Mouse (Mus musculus) kidney, adult 2 months (tissue): Measurements from ENCODE around the gene Gpr152. TPM values are rescaled to one million over a fixed set of nuclear protein-coding genes. Genes with fewer than 3 reads are reported as not detected.

Source experiments
- DNase-seq: peaks from one replicate; pipeline ENCODE4 v3.0.0; 2021
- H3K27ac ChIP-seq: fragments of 200-500 bp; 2 replicates; pipeline ENCODE4 v1.5.1; 2012; ENCODE audit warnings: low read depth, low read length, control low read depth, inconsistent platforms; ENCODE audit not compliant: insufficient read depth
- H3K27me3 ChIP-seq: fragments of 200-500 bp; replicated peaks from 2 replicates; pipeline ENCODE4 v1.6.1; 2012; ENCODE audit warnings: mild to moderate bottlenecking, moderate library complexity, low read length, inconsistent platforms; ENCODE audit not compliant: control insufficient read depth, insufficient read depth
- H3K36me3 ChIP-seq: fragments of 200-500 bp; 2 replicates; pipeline ENCODE4 v1.6.1; 2012; ENCODE audit warnings: mild to moderate bottlenecking, moderate library complexity, low read length, inconsistent platforms; ENCODE audit not compliant: control insufficient read depth, insufficient read depth
- H3K4me1 ChIP-seq: fragments of 200-500 bp; 2 replicates; pipeline ENCODE4 v1.6.1; 2011; ENCODE audit warnings: low read length; ENCODE audit not compliant: control insufficient read depth, insufficient read depth
- H3K4me3 ChIP-seq: fragments of 200-500 bp; 2 replicates; pipeline ENCODE4 v1.5.1; 2011; ENCODE audit warnings: mild to moderate bottlenecking, low read depth, low read length, control low read depth; ENCODE audit not compliant: insufficient read depth
- CTCF ChIP-seq: fragments of 200-500 bp; conservative IDR thresholded peaks from 2 replicates; pipeline ENCODE4 v1.5.1; 2011; ENCODE audit warnings: low read depth, mild to moderate bottlenecking, control low read depth, low read length, moderate library complexity, mixed read lengths; ENCODE audit not compliant: insufficient read depth, insufficient read length
- POLR2A ChIP-seq: fragments of 200-500 bp; IDR thresholded peaks from one replicate; pipeline ENCODE4 v1.6.1; 2011; ENCODE audit warnings: low read depth, low read length, control low read depth
- WGBS: fragments of 180-500 bp; shearing (Covaris S2); methylation state at CpG from one replicate; pipeline ENCODE4 v1.1.7; 2018; 5-methylcytosine and 5-hydroxymethylcytosine counted together
- polyA plus RNA-seq: library from polyadenylated mRNA; depleted of rRNA; stranded (reverse); fragments of >200 nt; gene quantifications from 2 replicates; pipeline ENCODE4 v1.2.3, GENCODE M21; 2012

Gene Gpr152
- polyA plus RNA-seq, 1 experiment, result 0.05 TPM

DNA sequence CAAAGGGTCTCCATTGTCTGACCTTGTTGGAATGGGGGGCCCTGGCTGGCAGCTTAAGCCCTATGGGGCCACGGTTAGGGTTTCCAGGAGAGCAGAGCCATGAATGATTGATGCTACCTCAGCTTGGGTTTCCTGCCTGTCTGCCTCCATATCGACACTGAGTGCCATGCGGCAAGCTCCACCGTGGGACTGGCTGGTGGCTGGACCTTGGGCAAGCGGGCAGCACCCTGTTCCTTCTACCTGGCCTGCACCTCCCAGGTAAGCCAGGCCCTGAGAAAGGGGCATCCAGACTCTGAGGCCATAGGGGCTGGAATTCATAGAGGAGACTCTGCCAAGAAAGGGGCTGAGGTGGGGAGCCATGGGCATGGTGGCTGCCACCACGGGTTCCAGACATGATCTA lies 560 bp downstream of the Gpr152 start:
- H3K4me1 ChIP-seq, result no peaks in the 10 kb centered on the region
- TF ChIP-seq CTCF (no peak), POLR2A (no peak)
- WGBS, result 60% methylated on average over 6 of the region's 6 CpGs
- DNase-seq, result no peak
- H3K27me3 ChIP-seq, result no peaks in the 10 kb centered on the region
- no peak overlapping the region for H3K4me3 ChIP-seq
- H3K36me3 ChIP-seq, result no peaks in the 10 kb centered on the region
- H3K27ac ChIP-seq, result no peak overlapping the region

DNA sequence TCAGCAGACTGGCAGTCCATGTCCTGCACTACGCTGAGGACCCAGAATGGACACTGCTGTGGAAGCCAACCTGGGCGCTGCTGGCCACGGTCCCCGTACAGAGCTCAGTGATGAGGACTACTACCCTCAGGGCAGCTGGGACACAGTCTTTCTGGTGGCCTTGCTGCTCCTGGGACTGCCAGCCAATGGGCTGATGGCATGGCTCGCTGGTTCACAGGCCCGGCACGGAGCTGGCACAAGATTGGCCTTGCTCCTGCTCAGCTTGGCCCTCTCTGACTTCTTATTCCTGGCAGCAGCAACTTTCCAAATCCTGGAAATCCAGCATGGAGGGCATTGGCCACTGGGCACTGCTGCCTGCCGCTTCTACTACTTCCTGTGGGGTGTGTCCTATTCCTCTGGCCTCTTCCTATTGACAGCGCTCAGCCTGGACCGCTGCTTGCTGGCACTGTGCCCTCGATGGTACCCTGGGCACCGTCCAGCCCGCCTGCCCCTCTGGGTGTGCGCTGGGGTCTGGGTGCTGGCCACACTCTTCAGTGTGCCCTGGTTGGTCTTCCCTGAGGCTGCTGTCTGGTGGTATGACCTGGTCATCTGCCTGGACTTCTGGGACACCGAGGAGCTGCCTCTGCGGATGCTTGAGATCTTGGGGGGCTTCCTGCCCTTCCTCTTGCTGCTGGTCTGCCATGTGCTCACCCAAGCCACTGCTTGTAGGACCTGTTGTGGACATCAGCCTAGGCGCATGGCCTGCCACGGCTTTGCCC lies 3.0 kb downstream of the Gpr152 start:
- H3K4me1 ChIP-seq, result no peaks in the 10 kb centered on the region
- peak; percentile 75 for DNase-seq
- H3K4me3 ChIP-seq, result no peak overlapping the region
- H3K27ac ChIP-seq, result no peak overlapping the region
- H3K36me3 ChIP-seq, result no peaks in the 10 kb centered on the region
- WGBS, result 75% methylated on average over 18 of the region's 18 CpGs
- TF ChIP-seq POLR2A, result no peak
- H3K27me3 ChIP-seq, result no peaks in the 10 kb centered on the region

- no peak within 1 kb of the TSS for H3K27ac ChIP-seq
Measured at GRCm38 (mm10) chr19:4143759-4144268, 4.2 kb downstream of the Gpr152 start, which contains the start of gene Cabp4. Gene Cabp4 (minus strand): TSS chr19:4144033.

GRCm38 (mm10) chr19:4144550-4145498 lies 5.2 kb downstream of the Gpr152 start:
- peak; percentile 42 for DNase-seq
- no peak for TF ChIP-seq CTCF
- no peak for TF ChIP-seq POLR2A
- no peaks in the 10 kb centered on the region for H3K36me3 ChIP-seq
- H3K4me3 ChIP-seq, result no peak overlapping the region
- no peaks in the 10 kb centered on the region for H3K27me3 ChIP-seq
- H3K27ac ChIP-seq, result no peak overlapping the region
- H3K4me1 ChIP-seq, result peaks cover 13% of the 10 kb centered on the region
- WGBS, result 73% methylated on average over 16 of the region's 16 CpGs

More at GRCm38 (mm10) chr19:4143759-4144268, 4.2 kb downstream of the Gpr152 start, which contains the start of gene Cabp4:
- H3K4me3 ChIP-seq, result no peak within 1 kb of the TSS
- H3K36me3 ChIP-seq, result no peaks in the 10 kb centered on the region
- no peak for TF ChIP-seq POLR2A
- no peak for DNase-seq
- WGBS, result 76% methylated on average over 7 of the region's 7 CpGs
- H3K27me3 ChIP-seq, result no peaks in the 10 kb centered on the region
- H3K4me1 ChIP-seq, result peaks cover 5% of the 10 kb centered on the region; the same call in 1 of the 2 replicates

DNA sequence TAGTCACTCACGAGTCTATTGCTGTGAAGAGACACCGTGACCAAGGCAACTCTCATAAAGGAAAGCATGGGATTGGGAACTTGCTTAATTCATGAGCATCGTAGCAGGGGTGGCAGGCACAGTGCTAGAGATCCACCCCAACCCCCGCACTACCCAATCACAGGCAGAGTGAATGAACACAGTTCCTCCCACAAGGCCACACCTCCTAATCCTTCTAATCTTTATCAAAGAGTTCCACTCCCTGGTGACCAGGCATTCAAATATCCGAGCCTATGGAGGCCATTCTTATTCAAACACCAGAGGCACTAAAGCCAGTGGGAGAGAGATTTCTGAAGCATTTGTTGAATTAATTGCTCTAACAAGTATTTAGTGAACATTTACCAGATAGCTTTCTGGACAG lies 6.3 kb downstream of the Gpr152 start:
- TF ChIP-seq POLR2A, result no peak
- TF ChIP-seq CTCF, result no peak
- peaks cover 15% of the 10 kb centered on the region for H3K4me1 ChIP-seq
- no peak overlapping the region for H3K27ac ChIP-seq
- H3K4me3 ChIP-seq, result no peak overlapping the region
- 97% methylated on average over 5 of the region's 5 CpGs for WGBS
- no peaks in the 10 kb centered on the region for H3K36me3 ChIP-seq
- no peak for DNase-seq
- H3K27me3 ChIP-seq, result no peaks in the 10 kb centered on the region

DNA sequence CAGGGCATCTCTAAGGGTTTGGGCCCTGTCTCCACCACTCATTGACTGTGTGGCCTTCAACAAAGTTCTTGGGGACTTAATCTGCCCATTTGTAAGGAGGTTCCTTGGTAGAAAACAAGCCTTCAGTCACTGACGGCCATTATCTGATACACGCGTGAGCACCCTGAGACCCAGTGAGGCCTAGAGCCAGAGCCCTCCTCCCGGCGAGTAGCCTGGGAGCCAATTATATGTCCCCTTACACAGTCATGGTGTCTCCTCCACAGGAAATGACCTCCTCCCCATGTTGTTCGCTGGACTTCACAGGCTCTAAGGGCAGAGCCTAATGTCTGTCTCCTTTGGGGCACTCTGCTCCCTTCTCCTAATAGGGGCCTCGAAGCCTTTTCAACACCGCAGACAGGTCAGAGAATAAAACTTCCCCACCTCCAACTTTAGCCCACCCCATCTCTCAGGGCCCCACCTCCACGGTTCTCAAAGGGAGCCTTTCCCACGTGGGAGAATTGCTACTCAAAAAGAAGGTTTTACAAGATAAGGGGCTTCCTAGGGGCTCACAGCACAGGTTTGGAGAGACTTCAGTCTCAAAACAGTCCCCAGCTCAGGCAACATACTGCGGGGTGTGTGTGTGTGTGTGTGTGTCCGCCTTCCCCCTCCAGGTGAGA lies 6.9 kb downstream of the Gpr152 start:
- peaks cover 15% of the 10 kb centered on the region for H3K4me1 ChIP-seq
- no peak for DNase-seq
- no peaks in the 10 kb centered on the region for H3K36me3 ChIP-seq
- no peaks in the 10 kb centered on the region for H3K27me3 ChIP-seq
- TF ChIP-seq POLR2A (no peak), CTCF (no peak)
- WGBS, result 81% methylated on average over 12 of the region's 12 CpGs
- no peak overlapping the region for H3K4me3 ChIP-seq
- H3K27ac ChIP-seq, result no peak overlapping the region

- WGBS, result 72% methylated on average over 3 of the region's 3 CpGs
- no peaks in the 10 kb centered on the region for H3K27me3 ChIP-seq
- H3K27ac ChIP-seq, result no peak overlapping the region
- peaks cover 15% of the 10 kb centered on the region for H3K4me1 ChIP-seq
- TF ChIP-seq POLR2A (no peak), CTCF (no peak)
- H3K36me3 ChIP-seq, result no peaks in the 10 kb centered on the region
- peak; percentile 25 for DNase-seq
- no peak overlapping the region for H3K4me3 ChIP-seq
Measured at GRCm38 (mm10) chr19:4147022-4147405, 7.4 kb downstream of the Gpr152 start.
